Mouse (Mus musculus) heart, adult 9 months (tissue): ENCODE measurements around the gene Plac8.

ENCODE experiments used
- DNase-seq, 2 experiments: peaks; one replicate each; pipeline ENCODE4 v3.0.0; 2022; ENCODE audit warnings: low spot score in 2 of 2

The Plac8 gene

DNA sequence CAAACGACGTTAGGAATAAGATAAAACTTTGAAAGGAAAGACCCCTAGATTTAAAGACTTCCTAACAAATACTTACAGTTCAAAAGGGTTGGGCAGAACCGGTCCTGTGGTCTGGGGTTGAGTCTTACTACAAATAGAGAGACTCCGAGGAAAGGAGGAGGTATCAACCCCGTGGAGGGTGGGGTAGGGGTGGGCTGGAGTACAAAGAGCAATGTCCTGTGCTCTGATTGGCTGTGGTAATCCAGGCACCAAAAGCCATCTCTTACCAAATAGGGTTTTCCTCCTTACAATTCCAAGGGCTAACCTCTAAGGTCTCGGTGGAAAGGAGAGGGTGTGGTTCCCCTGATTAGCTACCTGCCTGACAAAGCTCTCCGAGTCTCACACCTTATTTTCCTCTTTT lies at the start of gene Plac8:
TSS of gene Plac8 (minus strand) at position 177 of the 400 bp plus-strand sequence.
- no peak for DNase-seq

DNA sequence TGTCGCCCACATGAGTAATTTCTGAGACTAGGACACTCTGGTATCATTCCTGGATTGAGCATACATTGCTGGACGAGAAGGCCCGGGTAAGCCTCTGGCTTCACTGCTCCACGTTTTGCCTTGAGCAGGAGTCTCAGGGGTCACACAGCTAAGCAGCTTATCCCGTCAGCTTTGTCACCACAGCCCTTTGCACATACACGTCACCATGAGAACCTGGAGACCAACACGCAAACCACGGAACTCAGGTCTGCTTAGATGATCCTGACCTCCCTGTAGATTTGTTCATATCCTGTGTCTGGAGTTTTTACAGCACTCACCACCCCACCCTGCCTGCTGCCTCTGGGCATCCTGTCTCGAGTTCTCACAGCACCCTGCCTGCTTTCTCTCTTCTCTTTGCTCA lies 48.9 kb upstream of the Plac8 start:
- DNase-seq = no peak

DNA sequence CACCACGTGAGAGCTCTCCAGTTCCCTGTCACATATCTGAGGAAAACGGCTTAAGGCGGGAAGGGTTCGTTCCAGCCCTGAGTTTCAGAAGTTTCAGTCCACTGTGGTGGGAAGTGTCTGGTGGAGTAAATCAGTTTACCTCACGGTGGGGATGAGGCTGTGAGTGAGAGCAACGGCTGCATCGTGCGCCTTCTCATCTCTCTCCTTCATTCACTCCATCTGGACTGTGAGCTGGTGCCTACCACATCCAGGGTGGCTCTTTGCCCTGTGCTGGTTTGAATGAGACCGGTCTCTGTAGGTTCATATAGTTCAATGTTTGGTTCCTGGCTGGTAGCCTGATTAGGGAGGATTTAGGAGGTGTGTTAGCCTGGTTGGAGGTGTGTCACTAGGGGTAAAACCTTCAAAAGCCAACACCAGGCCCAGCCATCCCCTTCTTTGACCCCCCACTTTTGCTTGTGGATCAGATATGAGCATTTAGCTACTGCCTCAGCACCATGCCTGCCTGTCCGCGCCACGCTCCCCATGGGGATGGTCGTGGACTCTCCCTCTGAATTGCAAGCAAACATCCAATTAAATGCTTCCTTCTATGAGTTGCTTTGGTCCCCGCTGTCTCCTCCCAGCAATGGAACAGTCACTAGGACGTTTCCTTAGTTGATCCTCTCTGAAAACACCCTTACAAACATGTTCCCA lies 47.7 kb upstream of the Plac8 start:
- DNase-seq = no peak

DNA sequence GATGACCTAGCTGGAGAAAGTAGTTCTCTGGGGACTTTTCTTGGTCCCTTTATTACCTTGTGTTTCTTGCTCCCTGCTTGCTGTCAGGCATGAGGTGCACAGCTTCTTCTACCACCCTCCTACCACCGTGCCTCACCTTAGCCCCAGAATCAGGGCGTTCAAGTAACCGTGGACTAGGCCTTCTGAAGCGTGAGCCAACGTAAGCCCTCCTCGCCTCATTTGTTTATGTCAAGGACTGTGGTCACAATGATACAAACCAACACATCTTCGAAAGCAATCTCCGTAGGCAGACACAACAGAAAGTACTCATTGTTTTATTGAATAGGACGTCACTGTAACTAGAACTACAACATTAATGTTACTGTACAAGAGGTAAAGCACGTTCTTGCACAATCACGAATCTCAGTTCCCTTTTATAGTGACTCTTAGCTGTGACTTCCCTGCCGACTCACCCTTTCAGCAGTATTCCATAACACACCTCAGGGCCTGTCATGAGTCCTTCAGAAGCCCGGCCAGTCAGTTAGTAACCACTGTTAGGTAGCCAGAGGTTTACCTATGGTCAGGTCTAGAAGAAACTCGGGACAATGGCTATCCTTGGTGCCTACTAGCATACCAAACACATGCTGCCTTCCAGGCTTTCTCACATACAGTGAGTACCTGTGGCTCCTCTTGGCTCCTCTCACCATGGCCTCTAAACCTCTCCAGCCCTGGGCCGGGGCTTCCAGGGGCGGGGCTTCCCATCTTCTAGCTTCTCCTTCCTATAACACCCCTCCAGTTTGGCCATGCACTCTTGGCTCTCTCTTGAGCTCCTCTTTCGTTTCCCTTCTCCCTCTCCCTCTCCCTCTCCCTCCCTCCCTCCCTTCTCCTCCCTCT lies 42.1 kb upstream of the Plac8 start:
- DNase-seq = no peak

DNA sequence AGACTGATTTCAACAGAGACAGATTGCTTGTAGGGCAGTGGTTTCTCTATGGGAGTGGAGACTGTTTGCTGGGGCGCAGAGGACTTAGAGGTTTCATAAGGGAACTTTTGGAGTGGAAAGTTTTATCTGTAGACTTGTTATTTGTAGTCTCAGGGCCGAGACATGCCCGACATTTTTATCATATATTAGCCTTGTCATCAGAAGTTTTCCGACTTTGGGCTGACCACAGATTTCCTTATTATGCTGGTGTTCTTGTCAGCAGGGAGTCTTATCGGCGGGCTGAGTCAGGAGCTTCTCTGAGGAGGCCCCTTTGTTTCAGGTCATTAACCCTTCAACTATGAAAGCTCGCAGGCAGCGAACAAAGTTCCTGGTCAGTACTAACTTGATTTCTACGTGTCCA lies 35.8 kb upstream of the Plac8 start:
- DNase-seq = no peak

GRCm38 (mm10) chr5:100607090-100607762 lies 35.2 kb upstream of the Plac8 start:
- DNase-seq = no peak

DNA sequence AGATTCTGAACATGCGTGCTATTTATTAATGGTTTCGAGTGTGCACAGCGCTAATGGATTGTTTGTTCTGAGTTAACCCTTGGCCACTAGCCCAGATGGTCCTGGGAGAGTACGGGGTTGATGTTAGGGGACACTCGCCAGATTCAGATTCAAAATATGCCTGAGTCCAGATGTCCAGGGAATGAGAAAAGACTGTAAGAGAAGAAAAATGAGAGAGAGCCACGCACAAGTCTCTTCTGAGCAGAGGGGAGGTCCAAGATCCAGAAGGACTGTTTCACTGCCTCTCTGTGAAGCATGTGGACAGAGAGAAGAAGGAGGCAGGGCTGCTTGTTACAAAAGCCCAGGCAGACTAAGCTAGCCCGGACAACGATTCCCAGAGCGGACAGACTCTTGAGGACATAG lies 33.8 kb upstream of the Plac8 start:
- DNase-seq = peak; percentile 83 to 87

- DNase-seq = no peak
Measured at GRCm38 (mm10) chr5:100604061-100604460, 32.0 kb upstream of the Plac8 start.

- no peak for DNase-seq
Measured at GRCm38 (mm10) chr5:100601864-100602263, 29.8 kb upstream of the Plac8 start.

GRCm38 (mm10) chr5:100598961-100599463 lies 27.0 kb upstream of the Plac8 start:
- DNase-seq = no peak

DNA sequence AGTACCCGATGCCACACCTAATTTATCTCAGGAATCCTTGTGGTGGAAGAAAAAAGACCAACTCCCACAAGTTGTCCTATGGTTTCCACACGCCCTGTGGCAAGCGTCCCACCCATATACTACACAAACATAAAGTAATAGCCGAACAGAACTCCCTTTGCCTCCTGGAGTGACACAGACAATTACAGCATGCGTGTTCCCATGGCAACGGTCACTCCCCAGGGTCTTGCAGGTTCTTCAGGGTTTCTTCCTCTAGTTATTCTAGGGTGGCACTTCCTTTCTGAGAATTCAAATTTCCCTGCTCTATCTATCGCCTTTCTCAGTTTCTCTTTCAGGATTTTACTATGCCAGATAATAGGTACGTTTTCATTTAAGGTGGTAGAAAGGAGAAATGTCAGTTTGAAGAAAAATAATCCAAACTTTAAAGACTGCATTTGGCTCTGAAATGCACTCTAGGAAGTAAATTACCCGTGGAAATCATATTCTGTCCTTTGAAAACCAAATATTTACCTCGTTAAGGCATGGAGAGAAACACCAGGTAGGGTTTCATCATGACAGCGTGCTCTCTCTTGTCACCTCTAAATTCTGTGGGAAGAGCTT lies 25.9 kb upstream of the Plac8 start:
- no peak for DNase-seq

GRCm38 (mm10) chr5:100595999-100596398 lies 24.0 kb upstream of the Plac8 start:
- DNase-seq = no peak

- no peak for DNase-seq
Measured at GRCm38 (mm10) chr5:100594803-100595467, 22.9 kb upstream of the Plac8 start.

DNA sequence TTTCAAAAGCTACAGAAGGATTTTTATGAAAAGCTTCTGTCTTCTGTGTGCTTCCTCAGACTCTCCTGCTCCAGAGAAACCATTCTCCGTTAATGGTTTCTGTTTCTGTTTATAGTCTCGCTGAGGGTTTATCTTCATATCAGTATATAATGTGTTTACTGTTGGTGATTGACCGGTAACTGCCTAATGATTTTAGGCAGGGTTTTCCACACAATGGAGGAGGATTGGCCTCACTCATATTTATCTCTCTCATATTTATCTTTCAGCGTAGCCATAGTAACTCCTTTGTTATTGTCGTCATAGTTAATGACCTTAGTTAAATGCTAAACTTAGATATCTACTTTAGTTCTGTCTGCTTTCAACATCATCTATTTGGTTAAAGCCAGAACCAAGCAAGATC lies 18.5 kb upstream of the Plac8 start:
- no peak for DNase-seq

DNA sequence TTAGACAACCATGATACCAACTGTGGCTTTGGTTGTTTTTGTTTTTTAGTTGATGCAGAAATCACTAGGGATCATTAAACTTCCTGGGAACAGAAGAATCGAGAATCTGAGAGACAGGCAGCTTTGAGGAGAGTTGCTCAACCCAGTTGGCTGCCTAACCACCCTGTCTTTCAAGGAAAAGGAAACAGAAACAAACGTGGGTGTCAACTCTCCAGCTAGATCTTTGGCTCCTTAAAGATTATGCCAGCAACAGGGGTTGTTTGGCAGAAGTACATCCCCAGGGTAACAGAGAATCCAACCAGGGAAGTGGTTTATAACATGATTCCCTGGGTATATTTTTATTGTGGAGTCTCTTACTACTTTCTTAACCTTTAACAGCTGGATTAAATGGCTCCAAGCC lies 15.6 kb upstream of the Plac8 start:
- DNase-seq = peak; percentile 44 to 48

DNA sequence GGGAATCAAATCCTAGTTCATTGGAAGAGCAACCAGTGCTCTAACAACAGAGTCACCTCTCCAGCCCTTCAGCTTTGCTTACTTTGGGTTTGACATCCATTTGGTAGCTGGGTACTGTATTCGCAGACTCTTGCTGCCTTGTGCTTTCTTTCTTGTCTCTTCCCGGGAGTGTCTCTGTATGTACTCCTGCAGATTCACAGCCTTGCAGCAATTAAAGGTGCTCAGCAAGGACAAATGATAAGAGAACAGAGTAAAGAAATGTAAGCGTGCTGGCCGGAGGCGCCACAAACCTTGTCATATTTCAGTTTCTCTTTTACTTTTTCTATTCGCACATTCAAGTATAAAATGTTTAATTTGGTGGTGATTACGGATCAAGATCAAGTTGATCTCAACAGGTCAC lies 15.1 kb upstream of the Plac8 start:
- DNase-seq = no peak

DNA sequence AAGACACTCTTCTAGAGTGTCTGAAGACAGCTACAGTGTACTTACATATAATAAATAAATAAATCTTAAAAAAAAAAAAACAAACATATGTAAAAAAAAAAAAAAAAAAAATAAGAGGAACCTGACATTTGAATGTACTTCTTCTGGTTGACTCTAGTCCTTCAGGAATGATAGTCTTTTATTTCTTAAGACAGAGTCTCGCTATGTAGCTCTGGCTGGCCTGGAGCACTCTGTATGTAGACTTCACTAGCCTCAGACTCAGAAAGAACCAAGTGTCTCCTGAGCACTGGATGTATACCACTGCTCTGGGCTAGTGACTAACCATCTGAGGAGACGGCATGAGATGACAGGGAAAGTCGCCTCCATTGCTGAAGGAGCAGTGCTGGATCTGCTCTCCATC lies 13.6 kb upstream of the Plac8 start:
- DNase-seq = no peak

GRCm38 (mm10) chr5:100585206-100585644 lies 13.2 kb upstream of the Plac8 start:
- peak in 1 of 2 experiments; percentile 25 for DNase-seq

DNA sequence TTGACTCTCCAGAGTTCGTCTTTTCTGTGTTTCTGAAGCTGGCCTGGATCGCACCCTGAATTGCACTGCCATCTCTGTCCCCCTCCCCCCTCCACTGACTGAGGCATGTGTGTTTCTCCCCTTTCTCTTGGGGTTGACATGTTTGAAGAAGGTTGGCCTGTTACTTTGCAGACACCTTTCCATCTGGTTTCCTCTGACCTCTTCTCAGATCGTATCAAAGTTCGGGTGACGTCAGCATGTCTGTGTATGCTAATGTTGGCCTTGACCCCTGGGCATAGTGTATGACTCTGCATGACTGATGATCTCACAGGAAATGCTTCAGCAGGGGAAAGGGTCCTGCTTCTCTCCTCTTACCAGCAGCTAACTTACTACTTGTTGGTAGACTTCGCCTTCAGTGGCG lies 11.0 kb upstream of the Plac8 start:
- no peak for DNase-seq

DNA sequence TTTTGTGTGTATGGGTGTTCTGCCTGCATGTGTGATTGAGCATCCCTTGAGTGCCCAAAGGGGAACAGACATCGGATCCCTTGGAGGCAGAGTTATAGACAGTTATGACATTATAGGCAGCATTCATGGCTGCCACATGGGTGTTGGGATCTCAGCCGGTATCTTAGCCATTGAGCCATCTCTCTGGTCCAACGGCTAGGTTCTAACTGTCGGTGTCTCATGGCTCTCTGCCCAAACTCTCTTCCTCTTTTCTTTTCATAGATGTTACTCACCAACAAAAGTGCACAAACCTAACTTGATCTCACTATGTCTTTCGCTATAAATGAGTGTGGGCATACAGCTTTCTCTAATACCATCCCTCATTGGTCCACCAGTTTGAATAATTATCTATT lies 10.4 kb upstream of the Plac8 start:
- DNase-seq = no peak
